Mouse (Mus musculus) liver, embryonic 11.5 days (tissue): ENCODE measurements at regions not wholly inside any gene's neighbourhood (a gene's known extent, or its start where the extent isn't known, plus 50 kb on each side); places are given as distances from the start of the nearest gene placed in this dataset.
"Not testable (repeated sequence)": the region's sequence is repeated elsewhere in the genome, so short reads cannot be mapped to it uniquely, and the experiment has no call there.

Experiments
- ATAC-seq: fragments of 200-750 bp; cut with Nextera tagmentation; replicated peaks from 2 replicates; pipeline ENCODE4 v1.8.0; 2017; ENCODE audit warnings: moderate number of reproducible peaks, mild to moderate bottlenecking, moderate TSS enrichment, moderate library complexity; ENCODE audit not compliant: low FRiP score
- DNase-seq: peaks from one replicate; pipeline ENCODE4 v3.0.0-alpha.2; 2017; ENCODE audit warnings: low spot score
- H3K27ac ChIP-seq: fragments of 300-500 bp; sonication (generic); 2 replicates; pipeline ENCODE4 v1.5.1; 2014; ENCODE audit warnings: mild to moderate bottlenecking, low read depth, low read length, control low read depth
- H3K27me3 ChIP-seq: fragments of 300-500 bp; sonication (generic); replicated peaks from 2 replicates; pipeline ENCODE4 v1.6.1; 2014; ENCODE audit warnings: low read length, mixed read lengths; ENCODE audit not compliant: control insufficient read depth, insufficient read depth
- H3K36me3 ChIP-seq: fragments of 300-500 bp; sonication (generic); 2 replicates; pipeline ENCODE4 v1.6.1; 2014; ENCODE audit warnings: mild to moderate bottlenecking, low read length, moderate library complexity, mixed read lengths; ENCODE audit not compliant: control insufficient read depth, insufficient read depth
- H3K4me1 ChIP-seq: fragments of 300-500 bp; sonication (generic); replicated peaks from 2 replicates; pipeline ENCODE4 v1.6.1; 2014; ENCODE audit warnings: low read length, mixed read lengths; ENCODE audit not compliant: control insufficient read depth, insufficient read depth
- H3K4me2 ChIP-seq: fragments of 300-500 bp; sonication (generic); 2 replicates; pipeline ENCODE4 v1.6.1; 2014; ENCODE audit warnings: mild to moderate bottlenecking, control low read depth, moderate library complexity
- H3K4me3 ChIP-seq: fragments of 300-500 bp; sonication (generic); 2 replicates; pipeline ENCODE4 v1.5.1; 2014; ENCODE audit warnings: low read depth, low read length, control low read depth
- H3K9ac ChIP-seq: fragments of 300-500 bp; sonication (generic); 2 replicates; pipeline ENCODE4 v1.6.1; 2014; ENCODE audit warnings: low read depth, low read length, control low read depth
- H3K9me3 ChIP-seq: fragments of 300-500 bp; sonication (generic); 2 replicates; pipeline ENCODE4 v1.6.1; 2016; ENCODE audit warnings: low read length, inconsistent platforms, mixed read lengths; ENCODE audit not compliant: control insufficient read depth
- WGBS: fragments of 180-500 bp; shearing (Covaris S2); extraction: QIAGEN DNeasy Blood & Tissue Kit; methylation state at CpG from one replicate; pipeline ENCODE4 v1.1.7; 2014; 5-methylcytosine and 5-hydroxymethylcytosine counted together

DNA sequence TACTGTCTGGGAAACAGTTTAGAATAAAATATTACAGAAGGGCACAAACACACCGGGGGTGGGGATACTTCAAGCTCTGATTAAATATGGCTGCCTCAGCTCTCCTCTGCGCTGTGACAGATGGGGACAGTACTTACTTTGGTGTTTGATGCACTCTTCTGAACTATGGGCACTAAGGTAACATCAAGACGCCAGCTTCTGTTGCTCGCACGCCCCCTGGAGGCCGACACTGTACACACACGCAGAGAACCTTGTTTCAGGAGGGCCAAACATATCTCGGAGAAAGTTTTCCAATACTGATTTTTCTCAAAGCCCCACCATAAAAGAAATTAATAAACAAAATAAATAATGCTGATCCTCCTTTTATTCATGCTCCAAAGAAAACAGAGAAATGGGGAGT is 115.6 kb downstream of the Rps12 start:
- Histone ChIP-seq H3K9ac (no peak overlapping the region), H3K4me2 (no peak overlapping the region), H3K9me3 (no peaks in the 10 kb centered on the region), H3K27ac (no peak overlapping the region), H3K36me3 (no peaks in the 10 kb centered on the region), H3K4me1 (no peaks in the 10 kb centered on the region), H3K4me3 (no peak overlapping the region), H3K27me3 (no peaks in the 10 kb centered on the region)
- 28% methylated on average over 8 of the region's 8 CpGs for WGBS
- DNase-seq: no peak
- ATAC-seq: no peak

- not testable (repeated sequence) for H3K27ac ChIP-seq, DNase-seq, H3K36me3 ChIP-seq, ATAC-seq, H3K27me3 ChIP-seq, H3K4me2 ChIP-seq, H3K4me3 ChIP-seq, H3K9ac ChIP-seq, H3K9me3 ChIP-seq, H3K4me1 ChIP-seq
- WGBS: 79% methylated on average over 8 of the region's 8 CpGs
These were observed 121.2 kb downstream of the Rps12 start for GRCm38 (mm10) chr10:23665916-23666315.

DNA sequence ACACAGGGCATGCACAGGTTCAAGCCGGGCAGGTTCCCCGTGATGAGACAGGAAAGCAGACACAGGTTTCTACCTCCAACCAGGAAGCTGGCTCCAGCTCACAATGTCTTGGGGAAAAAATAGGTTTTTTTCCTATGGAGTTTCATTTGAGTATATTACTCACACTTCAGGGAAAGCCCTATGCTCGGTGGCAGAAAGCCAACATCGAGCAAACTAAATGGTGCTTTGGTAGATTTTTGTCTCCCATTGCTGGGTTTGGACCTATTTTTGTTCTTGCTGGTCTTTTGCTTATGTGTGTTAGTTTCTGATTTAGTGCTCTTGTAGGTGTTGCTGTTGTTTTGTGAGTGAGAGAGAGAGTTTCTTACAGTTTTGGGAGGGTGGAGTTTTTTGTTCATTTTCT is 160.9 kb downstream of the Rps12 start:
- Histone ChIP-seq H3K9ac (no peak overlapping the region), H3K4me1 (no peaks in the 10 kb centered on the region), H3K4me3 (no peak overlapping the region), H3K4me2 (no peak overlapping the region), H3K27me3 (no peaks in the 10 kb centered on the region), H3K36me3 (no peaks in the 10 kb centered on the region), H3K9me3 (no peaks in the 10 kb centered on the region), H3K27ac (no peak overlapping the region)
- ATAC-seq (no peak), DNase-seq (no peak)
- 77% methylated on average over 4 of the region's 4 CpGs for WGBS

GRCm38 (mm10) chr10:23612030-23612429 is 175.0 kb downstream of the Rps12 start:
- H3K9ac ChIP-seq: no peak overlapping the region
- H3K4me2 ChIP-seq: no peak overlapping the region
- no peaks in the 10 kb centered on the region for H3K27me3 ChIP-seq
- no peak overlapping the region for H3K4me3 ChIP-seq
- no peaks in the 10 kb centered on the region for H3K9me3 ChIP-seq
- ATAC-seq: no peak
- H3K36me3 ChIP-seq: no peaks in the 10 kb centered on the region
- DNase-seq: no peak
- 90% methylated on average over 2 of the region's 2 CpGs for WGBS
- no peaks in the 10 kb centered on the region for H3K4me1 ChIP-seq
- H3K27ac ChIP-seq: no peak overlapping the region

DNA sequence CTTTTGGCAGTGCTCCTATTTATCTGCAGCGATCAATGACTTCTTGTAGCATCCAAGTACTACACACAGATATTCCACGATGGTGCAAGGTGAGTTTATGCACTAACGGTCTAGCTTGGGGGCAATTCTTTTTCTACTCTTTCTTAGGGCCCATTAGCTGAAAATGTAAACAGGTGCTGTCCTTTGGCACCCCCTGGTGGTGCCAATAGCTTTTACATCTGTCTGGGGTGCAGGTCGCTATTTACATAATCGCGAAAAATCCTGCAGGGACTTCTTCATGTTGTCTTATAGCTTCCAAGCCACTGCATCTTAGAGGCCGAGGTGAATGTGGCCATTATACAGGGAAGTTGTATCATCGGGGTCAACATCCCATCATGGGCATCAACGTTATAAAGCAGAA is 175.9 kb downstream of the Rps12 start:
- H3K4me3 ChIP-seq: no peak overlapping the region
- H3K4me2 ChIP-seq: no peak overlapping the region
- no peaks in the 10 kb centered on the region for H3K36me3 ChIP-seq
- whole genome bisulfite sequencing: 41% methylated on average over 9 of the region's 9 CpGs
- H3K4me1 ChIP-seq: no peaks in the 10 kb centered on the region
- DNase-seq (peak; percentile 49), ATAC-seq (no peak)
- H3K9me3 ChIP-seq: no peaks in the 10 kb centered on the region
- H3K9ac ChIP-seq: no peak overlapping the region
- H3K27me3 ChIP-seq: no peaks in the 10 kb centered on the region
- H3K27ac ChIP-seq: no peak overlapping the region

- Histone ChIP-seq H3K9ac (no peak overlapping the region), H3K4me2 (no peak overlapping the region), H3K4me3 (no peak overlapping the region), H3K27ac (no peak overlapping the region), H3K9me3 (no peaks in the 10 kb centered on the region), H3K4me1 (no peaks in the 10 kb centered on the region), H3K27me3 (no peaks in the 10 kb centered on the region), H3K36me3 (no peaks in the 10 kb centered on the region)
- no peak for ATAC-seq
- DNase-seq: no peak
- WGBS: 79% methylated on average over 6 of the region's 6 CpGs
These were observed 176.6 kb downstream of the Rps12 start for GRCm38 (mm10) chr10:23610485-23610884.

- no peak for ATAC-seq
- no peaks in the 10 kb centered on the region for H3K9me3 ChIP-seq
- no peak for DNase-seq
- no peak overlapping the region for H3K27ac ChIP-seq
- no peak overlapping the region for H3K4me2 ChIP-seq
- H3K36me3 ChIP-seq: no peaks in the 10 kb centered on the region
- H3K4me3 ChIP-seq: no peak overlapping the region
- H3K4me1 ChIP-seq: no peaks in the 10 kb centered on the region
- no peaks in the 10 kb centered on the region for H3K27me3 ChIP-seq
- 63% methylated on average over 3 of the region's 3 CpGs for WGBS
- H3K9ac ChIP-seq: no peak overlapping the region
These were observed 177.0 kb downstream of the Rps12 start for GRCm38 (mm10) chr10:23610046-23610445.

GRCm38 (mm10) chr10:23609270-23609914 is 177.7 kb downstream of the Rps12 start:
- no peak overlapping the region for H3K9ac ChIP-seq
- ATAC-seq (no peak), DNase-seq (no peak)
- H3K27me3 ChIP-seq: no peaks in the 10 kb centered on the region
- no peaks in the 10 kb centered on the region for H3K36me3 ChIP-seq
- no peak overlapping the region for H3K4me3 ChIP-seq
- WGBS: 77% methylated on average over 18 of the region's 18 CpGs
- H3K9me3 ChIP-seq: no peaks in the 10 kb centered on the region
- no peak overlapping the region for H3K27ac ChIP-seq
- H3K4me2 ChIP-seq: no peak overlapping the region
- H3K4me1 ChIP-seq: no peaks in the 10 kb centered on the region

DNA sequence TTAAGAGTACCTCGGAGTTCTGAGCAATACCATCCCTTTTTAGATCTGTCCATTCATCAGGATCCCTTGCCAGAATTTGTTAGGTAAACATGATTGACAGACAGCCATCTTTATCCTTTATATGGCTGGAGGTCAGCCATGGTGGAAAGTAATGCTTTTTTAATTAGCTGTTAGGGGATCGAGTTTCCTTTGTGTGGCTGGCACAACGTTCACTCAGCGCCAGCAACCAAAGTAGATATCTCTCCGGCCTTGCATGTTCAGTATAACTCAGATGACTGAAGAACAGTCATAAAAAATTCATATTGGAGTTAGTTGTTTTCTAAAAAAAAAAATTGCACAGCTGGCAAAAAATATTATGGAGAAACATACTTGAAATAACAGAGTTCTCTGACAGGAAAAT is 186.4 kb downstream of the Rps12 start:
- H3K4me1 ChIP-seq: no peaks in the 10 kb centered on the region
- no peak for ATAC-seq
- WGBS: 64% methylated on average over 5 of the region's 5 CpGs
- no peak for DNase-seq
- H3K27ac ChIP-seq: no peak overlapping the region
- H3K4me2 ChIP-seq: no peak overlapping the region
- no peaks in the 10 kb centered on the region for H3K27me3 ChIP-seq
- no peak overlapping the region for H3K4me3 ChIP-seq
- H3K9me3 ChIP-seq: no peaks in the 10 kb centered on the region
- no peak overlapping the region for H3K9ac ChIP-seq
- no peaks in the 10 kb centered on the region for H3K36me3 ChIP-seq
